Mouse (Mus musculus) adrenal gland (tissue): ENCODE results near the gene Srsf6.

ENCODE experiments used
- intact Hi-C: fragments of 180-260 bp; cut with DNase I; formaldehyde crosslinking; loops from one replicate; pipeline ENCODE4 v1.15.1; 2025

Gene Srsf6

GRCm38 (mm10) chr2:162984381-162984780 lies 53.1 kb downstream of the Srsf6 start:
- intact Hi-C loops: no loop called here

GRCm38 (mm10) chr2:162985923-162986322 lies 54.6 kb downstream of the Srsf6 start:
- intact Hi-C loops: no loop called here
